Mouse (Mus musculus): ENCODE results near the gene Nolc1. TPM values are rescaled to one million over a fixed set of nuclear protein-coding genes. Genes with fewer than 3 reads are reported as not detected.

Gene Nolc1
- polyA plus RNA-seq, 1 experiment, result 4.3 TPM

DNA sequence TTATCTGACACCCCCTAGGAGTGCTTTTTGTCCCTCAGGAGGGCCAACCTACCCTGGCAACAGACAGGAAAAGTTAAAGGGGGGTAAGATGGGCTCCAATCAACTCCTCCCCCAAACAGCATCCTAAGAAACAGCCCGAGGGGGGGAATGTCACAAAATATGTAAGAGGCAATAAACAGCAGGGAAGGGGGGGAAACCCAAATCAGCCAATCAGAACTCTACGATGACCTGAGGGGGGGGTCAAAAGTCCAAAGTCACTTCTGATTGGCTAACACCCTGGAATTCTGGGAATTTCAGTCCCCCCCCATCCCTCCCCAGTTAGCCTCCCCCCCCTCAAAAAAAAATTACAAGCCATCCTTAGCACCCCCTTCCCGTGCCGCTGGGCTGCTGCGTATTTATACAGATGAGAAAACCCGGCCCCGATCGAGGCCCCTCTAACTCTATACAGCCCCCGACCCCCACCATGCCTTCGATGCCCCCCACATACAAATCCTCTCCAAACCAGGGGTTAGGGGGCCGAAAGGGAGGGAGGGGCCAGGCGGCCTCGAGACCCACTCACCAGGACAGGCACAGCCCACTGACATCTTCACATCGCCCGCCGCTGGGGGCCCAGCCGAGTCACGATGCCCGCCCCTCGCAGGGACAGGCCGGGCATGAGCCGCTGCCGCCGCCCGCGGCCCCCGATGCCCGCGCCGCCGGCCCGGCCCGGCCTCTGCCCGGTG is 31.2 kb upstream of the Nolc1 start, which contains the start of gene Pprc1:
Pprc1 (plus strand) TSS at position 616 of the 722 bp plus-strand sequence.
- Histone ChIP-seq H3K36me3 (ENCODE audit: control insufficient read depth, insufficient read depth, low read length) (no peaks in the 10 kb centered on the region), H3K27me3 (ENCODE audit: control insufficient read depth, insufficient read depth, low read length) (no peaks in the 10 kb centered on the region), H3K4me3 (ENCODE audit: low read depth, low read length) (peak within 1 kb of the TSS; percentile 87), H3K4me1 (ENCODE audit: control insufficient read depth, insufficient read depth, insufficient read length, low read length) (peaks cover 15% of the 10 kb centered on the region), H3K27ac (ENCODE audit: insufficient read depth, low read depth, low read length) (peak within 1 kb of the TSS; percentile 90)
- no peak for TF ChIP-seq POLR2A (IDR thresholded peaks at IDR 0.05; ENCODE audit: low read depth, low read length)
- TF ChIP-seq CTCF (IDR thresholded peaks at IDR 0.05; ENCODE audit: extremely low read depth, insufficient read length, insufficient replicate concordance, low read depth, low read length), result no peak
- WGBS, result under 1% methylated on average over 34 of the region's 34 CpGs

- H3K4me1 ChIP-seq (ENCODE audit: control insufficient read depth, insufficient read depth, insufficient read length, low read length), result peaks cover 13% of the 10 kb centered on the region
- under 1% methylated on average over 77 of the region's 84 CpGs for WGBS
- no peaks in the 10 kb centered on the region for H3K36me3 ChIP-seq (ENCODE audit: control insufficient read depth, insufficient read depth, low read length)
- H3K4me3 ChIP-seq (ENCODE audit: low read depth, low read length), result peak within 1 kb of the TSS; percentile 87
- no peaks in the 10 kb centered on the region for H3K27me3 ChIP-seq (ENCODE audit: control insufficient read depth, insufficient read depth, low read length)
- H3K27ac ChIP-seq (ENCODE audit: insufficient read depth, low read depth, low read length), result peak within 1 kb of the TSS; percentile 90
- no peak for TF ChIP-seq CTCF (IDR thresholded peaks at IDR 0.05; ENCODE audit: extremely low read depth, insufficient read length, insufficient replicate concordance, low read depth, low read length)
- TF ChIP-seq POLR2A (IDR thresholded peaks at IDR 0.05; ENCODE audit: low read depth, low read length), result peak; percentile 85
Measured at GRCm38 (mm10) chr19:46044993-46045695, 30.5 kb upstream of the Nolc1 start, which contains the start of gene Ldb1. Gene Ldb1 (minus strand): TSS chr19:46045214.

- H3K27me3 ChIP-seq (ENCODE audit: control insufficient read depth, insufficient read depth, low read length), result no peaks in the 10 kb centered on the region
- peak overlapping the region; percentile 90 for H3K27ac ChIP-seq (ENCODE audit: insufficient read depth, low read depth, low read length)
- 8% methylated on average over 7 of the region's 7 CpGs for WGBS
- H3K4me1 ChIP-seq (ENCODE audit: control insufficient read depth, insufficient read depth, insufficient read length, low read length), result peaks cover 10% of the 10 kb centered on the region
- peak overlapping the region; percentile 87 for H3K4me3 ChIP-seq (ENCODE audit: low read depth, low read length)
- TF ChIP-seq CTCF (IDR thresholded peaks at IDR 0.05; ENCODE audit: extremely low read depth, insufficient read length, insufficient replicate concordance, low read depth, low read length) (no peak), POLR2A (IDR thresholded peaks at IDR 0.05; ENCODE audit: low read depth, low read length) (no peak)
- no peaks in the 10 kb centered on the region for H3K36me3 ChIP-seq (ENCODE audit: control insufficient read depth, insufficient read depth, low read length)
Measured at GRCm38 (mm10) chr19:46045696-46046311, 29.9 kb upstream of the Nolc1 start.

DNA sequence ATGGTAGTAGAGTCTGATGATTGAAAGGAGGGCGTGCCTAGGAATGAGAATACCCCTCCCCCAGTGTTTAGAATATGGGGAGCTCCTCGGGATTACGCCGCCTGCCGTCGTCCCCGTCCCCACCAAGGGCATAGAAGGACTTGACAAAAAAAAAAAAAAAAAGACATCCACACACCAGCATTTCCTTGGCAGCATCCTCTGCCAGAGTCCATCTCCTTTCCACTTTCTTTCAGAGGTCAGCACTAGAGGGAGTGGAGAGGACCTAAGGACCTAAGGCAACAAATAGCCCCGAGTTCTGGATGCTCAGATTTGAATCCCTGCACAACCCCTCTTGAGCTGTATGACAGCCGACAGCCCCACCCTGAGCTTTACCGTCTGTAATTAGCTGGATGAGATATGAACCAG is 29.0 kb upstream of the Nolc1 start:
- no peak for TF ChIP-seq CTCF (IDR thresholded peaks at IDR 0.05; ENCODE audit: extremely low read depth, insufficient read length, insufficient replicate concordance, low read depth, low read length)
- TF ChIP-seq POLR2A (IDR thresholded peaks at IDR 0.05; ENCODE audit: low read depth, low read length), result no peak
- H3K36me3 ChIP-seq (ENCODE audit: control insufficient read depth, insufficient read depth, low read length), result no peaks in the 10 kb centered on the region
- peaks cover 10% of the 10 kb centered on the region for H3K4me1 ChIP-seq (ENCODE audit: control insufficient read depth, insufficient read depth, insufficient read length, low read length)
- H3K4me3 ChIP-seq (ENCODE audit: low read depth, low read length), result no peak overlapping the region
- 14% methylated on average over 10 of the region's 10 CpGs for WGBS
- peak overlapping the region; percentile 73; the same call in 1 of the 2 replicates for H3K27ac ChIP-seq (ENCODE audit: insufficient read depth, low read depth, low read length)
- H3K27me3 ChIP-seq (ENCODE audit: control insufficient read depth, insufficient read depth, low read length), result no peaks in the 10 kb centered on the region

DNA sequence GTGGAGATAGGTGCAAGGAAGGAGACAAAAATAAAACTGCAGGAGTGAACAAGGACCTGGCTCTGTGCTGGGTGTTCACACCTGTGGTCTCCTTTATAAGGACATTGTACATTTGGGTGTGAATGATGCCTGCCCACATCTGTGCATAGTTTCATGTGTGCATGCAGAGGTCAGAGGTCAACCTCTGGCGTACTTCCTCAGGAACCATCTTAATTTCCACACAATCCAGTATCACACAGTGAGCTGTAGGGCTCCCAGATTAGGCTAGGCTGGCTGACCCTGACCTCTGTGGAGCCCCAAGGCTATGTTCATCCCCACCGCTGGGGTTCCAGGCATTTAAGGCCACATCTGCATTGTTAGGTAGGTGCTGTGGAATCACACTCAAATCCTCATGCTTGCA is 28.2 kb upstream of the Nolc1 start:
- TF ChIP-seq CTCF (IDR thresholded peaks at IDR 0.05; ENCODE audit: extremely low read depth, insufficient read length, insufficient replicate concordance, low read depth, low read length), result no peak
- no peak for TF ChIP-seq POLR2A (IDR thresholded peaks at IDR 0.05; ENCODE audit: low read depth, low read length)
- Histone ChIP-seq H3K27me3 (ENCODE audit: control insufficient read depth, insufficient read depth, low read length) (no peaks in the 10 kb centered on the region), H3K4me3 (ENCODE audit: low read depth, low read length) (no peak overlapping the region), H3K4me1 (ENCODE audit: control insufficient read depth, insufficient read depth, insufficient read length, low read length) (peaks cover 4% of the 10 kb centered on the region), H3K27ac (ENCODE audit: insufficient read depth, low read depth, low read length) (no peak overlapping the region), H3K36me3 (ENCODE audit: control insufficient read depth, insufficient read depth, low read length) (no peaks in the 10 kb centered on the region)
- WGBS, result 71% methylated on average over 2 of the region's 2 CpGs

DNA sequence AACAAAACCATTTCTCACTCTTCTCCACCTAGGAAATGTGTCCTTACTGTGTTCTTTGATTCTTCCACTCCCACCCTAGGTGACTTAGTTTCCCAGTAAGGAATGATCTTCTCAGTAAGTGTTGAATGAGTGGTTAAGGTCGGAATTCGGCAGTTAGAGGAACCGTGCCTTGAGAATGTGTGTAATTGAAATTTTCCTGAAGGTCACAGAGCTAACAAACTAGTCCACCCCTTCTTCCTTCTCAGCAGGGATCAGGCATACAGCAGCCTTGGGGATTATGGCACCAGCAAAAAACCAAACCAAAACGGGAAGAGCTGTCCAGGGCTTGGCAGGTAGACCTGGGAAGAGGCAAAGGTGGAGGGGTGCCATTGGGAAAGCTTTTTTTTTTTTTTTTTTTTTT is 26.5 kb upstream of the Nolc1 start:
- H3K4me1 ChIP-seq (ENCODE audit: control insufficient read depth, insufficient read depth, insufficient read length, low read length), result no peaks in the 10 kb centered on the region
- no peak overlapping the region for H3K4me3 ChIP-seq (ENCODE audit: low read depth, low read length)
- TF ChIP-seq POLR2A (IDR thresholded peaks at IDR 0.05; ENCODE audit: low read depth, low read length), result no peak
- no peaks in the 10 kb centered on the region for H3K27me3 ChIP-seq (ENCODE audit: control insufficient read depth, insufficient read depth, low read length)
- WGBS, result 67% methylated on average over 4 of the region's 4 CpGs
- H3K36me3 ChIP-seq (ENCODE audit: control insufficient read depth, insufficient read depth, low read length), result no peaks in the 10 kb centered on the region
- no peak overlapping the region for H3K27ac ChIP-seq (ENCODE audit: insufficient read depth, low read depth, low read length)

DNA sequence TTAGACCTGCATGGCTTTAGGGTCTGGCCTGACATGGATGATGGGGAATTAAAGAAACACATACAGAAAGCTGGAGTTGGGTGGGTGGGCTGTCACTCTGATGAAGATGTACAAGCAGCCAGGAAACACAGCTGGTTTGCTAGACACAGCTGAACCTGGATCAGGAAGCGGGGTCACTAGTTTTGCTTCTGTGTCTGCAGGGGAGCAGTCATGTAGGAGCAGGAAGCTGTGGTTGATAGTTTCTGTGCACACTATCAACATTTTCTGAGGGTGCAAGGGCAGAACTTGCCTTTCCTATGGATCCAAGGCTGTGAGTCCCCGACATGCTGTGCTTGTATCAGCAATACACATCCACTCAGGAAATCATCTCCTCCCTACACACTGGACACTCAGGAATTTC is 25.2 kb upstream of the Nolc1 start:
- TF ChIP-seq POLR2A (IDR thresholded peaks at IDR 0.05; ENCODE audit: low read depth, low read length) (no peak), CTCF (IDR thresholded peaks at IDR 0.05; ENCODE audit: extremely low read depth, insufficient read length, insufficient replicate concordance, low read depth, low read length) (no peak)
- no peaks in the 10 kb centered on the region for H3K36me3 ChIP-seq (ENCODE audit: control insufficient read depth, insufficient read depth, low read length)
- no peak overlapping the region for H3K27ac ChIP-seq (ENCODE audit: insufficient read depth, low read depth, low read length)
- no peaks in the 10 kb centered on the region for H3K4me1 ChIP-seq (ENCODE audit: control insufficient read depth, insufficient read depth, insufficient read length, low read length)
- no peaks in the 10 kb centered on the region for H3K27me3 ChIP-seq (ENCODE audit: control insufficient read depth, insufficient read depth, low read length)
- H3K4me3 ChIP-seq (ENCODE audit: low read depth, low read length), result no peak overlapping the region
- WGBS, result 65% methylated on average over 2 of the region's 2 CpGs
